Mouse (Mus musculus) midbrain, embryonic 12.5 days (tissue): Measurements from ENCODE around the gene B3gnt2. TPM values are rescaled to one million over a fixed set of nuclear protein-coding genes. Genes with fewer than 3 reads are reported as not detected.

Experiments
- ATAC-seq: fragments of 200-750 bp; cut with Nextera tagmentation; 2 replicates; pipeline ENCODE4 v1.8.0; 2017; ENCODE audit warnings: low read depth, moderate TSS enrichment, moderate library complexity; ENCODE audit not compliant: low FRiP score
- H3K27ac ChIP-seq: fragments of 300-500 bp; sonication (generic); replicated peaks from 2 replicates; pipeline ENCODE4 v1.5.1; 2016; ENCODE audit warnings: mild to moderate bottlenecking
- H3K27me3 ChIP-seq: fragments of 300-500 bp; sonication (generic); 2 replicates; pipeline ENCODE4 v1.6.1; 2016; ENCODE audit warnings: mild to moderate bottlenecking
- H3K36me3 ChIP-seq: fragments of 300-500 bp; sonication (generic); 2 replicates; pipeline ENCODE4 v1.6.1; 2016
- H3K4me1 ChIP-seq: fragments of 300-500 bp; sonication (generic); 2 replicates; pipeline ENCODE4 v1.6.1; 2016
- H3K4me2 ChIP-seq: fragments of 300-500 bp; sonication (generic); replicated peaks from 2 replicates; pipeline ENCODE4 v1.6.1; 2016; ENCODE audit warnings: mild to moderate bottlenecking, moderate library complexity
- H3K4me3 ChIP-seq: fragments of 300-500 bp; sonication (generic); 2 replicates; pipeline ENCODE4 v1.5.1; 2016; ENCODE audit warnings: mild to moderate bottlenecking
- H3K9ac ChIP-seq: fragments of 300-500 bp; sonication (generic); replicated peaks from 2 replicates; pipeline ENCODE4 v1.6.1; 2016; ENCODE audit warnings: mild to moderate bottlenecking, moderate library complexity
- H3K9me3 ChIP-seq: fragments of 300-500 bp; sonication (generic); 2 replicates; pipeline ENCODE4 v1.6.1; 2016; ENCODE audit warnings: mild to moderate bottlenecking
- WGBS: fragments of 180-500 bp; shearing (Covaris S2); methylation state at CpG from one replicate; pipeline ENCODE4 v1.1.7; 2016; 5-methylcytosine and 5-hydroxymethylcytosine counted together
- polyA plus RNA-seq: library from polyadenylated mRNA; unstranded; fragments of >200 nt; fragmentation: Nextera tagmentation; extraction: Ambion mirVana; gene quantifications from 2 replicates; pipeline ENCODE4 v1.2.1, GENCODE M21; 2016

Gene B3gnt2
- 1.9 and 2.6 TPM in 2 replicates for polyA plus RNA-seq

DNA sequence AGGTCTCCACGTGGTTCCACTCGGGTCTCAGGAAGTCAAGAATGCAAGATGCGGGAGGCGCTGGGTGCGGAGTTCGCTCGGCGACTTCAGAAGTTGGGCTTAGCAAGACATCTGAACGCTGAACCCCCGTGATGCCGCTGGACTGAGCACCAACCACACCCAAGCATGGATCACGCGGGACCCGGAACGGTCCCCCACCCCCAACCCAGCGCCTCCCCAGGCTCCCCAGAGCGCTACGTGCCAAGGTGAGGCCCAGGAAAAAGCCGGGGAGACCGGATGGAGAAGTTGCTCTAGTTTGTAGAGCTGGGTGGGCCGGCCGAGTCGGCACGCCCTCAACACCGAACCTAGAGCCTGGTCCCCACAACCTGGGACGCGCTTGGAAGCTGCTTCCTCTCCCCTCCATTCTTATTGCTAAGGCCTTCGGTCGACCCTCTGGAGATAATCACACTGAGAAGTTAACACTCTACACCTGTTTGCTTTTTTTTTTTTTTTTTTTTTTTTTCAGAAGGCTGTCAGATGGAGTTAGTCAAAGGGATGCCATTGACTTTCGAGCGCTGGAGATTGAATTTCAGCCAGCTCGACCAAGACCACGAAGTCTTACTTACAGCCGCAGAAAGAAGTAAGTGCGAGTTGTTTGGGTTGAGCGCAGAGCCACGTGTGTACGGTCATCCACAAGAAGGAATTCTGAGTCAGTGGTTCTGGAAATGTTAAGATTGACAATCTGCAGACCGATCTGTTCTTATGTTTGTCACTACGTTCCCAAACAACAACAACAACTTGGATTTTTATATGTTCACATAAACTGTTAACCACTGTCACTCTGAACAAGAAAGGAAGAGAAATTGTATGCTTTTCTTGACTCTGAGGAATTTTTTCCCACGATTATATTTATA lies at the start of gene B3gnt2:
TSS of gene B3gnt2 (minus strand) at position 627 of the 893 bp plus-strand sequence.
- 5% methylated on average over 41 of the region's 41 CpGs for WGBS
- Histone ChIP-seq H3K4me1 (peaks cover 31% of the 10 kb centered on the region), H3K4me3 (peak within 1 kb of the TSS; percentile 72), H3K4me2 (peak within 1 kb of the TSS; percentile 98), H3K36me3 (no peaks in the 10 kb centered on the region), H3K27me3 (peaks cover 71% of the 10 kb centered on the region), H3K9me3 (no peaks in the 10 kb centered on the region), H3K9ac (peak within 1 kb of the TSS; percentile 62; the same call in 1 of the 2 replicates), H3K27ac (no peak within 1 kb of the TSS)
- 0 out of 2 replicates have a peak, but pooled peaks have one; percentile 13 for ATAC-seq

DNA sequence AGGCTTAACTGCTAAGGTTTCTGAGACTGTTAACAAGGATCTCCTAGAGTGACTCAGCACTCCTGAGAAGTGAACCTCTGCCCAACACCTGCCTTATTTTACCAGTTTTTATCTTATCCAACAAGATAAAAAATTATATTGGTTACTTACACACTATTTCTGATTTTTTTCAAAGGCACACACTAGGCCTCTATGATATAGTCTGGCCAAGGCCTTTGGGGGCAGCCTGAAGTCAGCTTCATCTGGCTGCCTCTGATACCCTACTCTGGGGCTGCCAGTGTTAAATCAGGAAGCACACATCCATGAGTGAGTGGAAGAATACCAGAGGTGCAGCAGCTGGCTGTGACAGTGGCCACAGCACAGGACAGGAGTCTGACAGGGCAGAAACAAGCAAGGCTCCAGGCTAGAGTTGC lies 45.7 kb upstream of the B3gnt2 start:
- no peaks in the 10 kb centered on the region for H3K27me3 ChIP-seq
- no peak overlapping the region for H3K4me3 ChIP-seq
- no peaks in the 10 kb centered on the region for H3K9me3 ChIP-seq
- no peak overlapping the region for H3K27ac ChIP-seq
- ATAC-seq: no peak
- no peak overlapping the region for H3K4me2 ChIP-seq
- no peaks in the 10 kb centered on the region for H3K4me1 ChIP-seq
- no peaks in the 10 kb centered on the region for H3K36me3 ChIP-seq
- H3K9ac ChIP-seq: no peak overlapping the region

GRCm38 (mm10) chr11:22902923-22903322 lies 42.2 kb upstream of the B3gnt2 start:
- Histone ChIP-seq H3K4me3 (no peak overlapping the region), H3K4me2 (no peak overlapping the region), H3K27me3 (no peaks in the 10 kb centered on the region), H3K9me3 (no peaks in the 10 kb centered on the region), H3K9ac (no peak overlapping the region), H3K27ac (no peak overlapping the region), H3K36me3 (peaks cover 9% of the 10 kb centered on the region; the same call in 1 of the 2 replicates), H3K4me1 (no peaks in the 10 kb centered on the region)
- ATAC-seq: no peak
- 89% methylated on average over 2 of the region's 2 CpGs for WGBS

DNA sequence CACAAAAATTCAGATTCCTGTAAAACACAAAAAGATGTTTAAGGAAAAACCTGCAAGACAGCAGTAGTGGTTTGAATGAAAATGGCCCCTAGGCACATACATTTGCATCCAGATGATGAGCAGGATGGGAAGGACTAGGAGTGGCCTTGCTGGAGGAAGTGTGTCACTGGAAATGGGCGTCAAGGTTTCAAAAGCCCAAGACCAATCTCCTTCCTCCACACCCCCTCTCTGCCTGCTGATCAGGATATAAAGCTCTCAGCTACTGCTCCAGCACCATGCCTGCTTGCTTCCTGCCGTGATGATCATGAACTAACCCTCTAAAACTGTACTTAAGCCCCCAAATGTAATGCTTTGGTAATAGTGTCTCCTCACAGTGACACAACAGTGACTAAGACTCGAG lies 39.3 kb upstream of the B3gnt2 start:
- H3K9ac ChIP-seq: no peak overlapping the region
- no peak overlapping the region for H3K4me2 ChIP-seq
- H3K4me3 ChIP-seq: no peak overlapping the region
- H3K27me3 ChIP-seq: no peaks in the 10 kb centered on the region
- H3K9me3 ChIP-seq: no peaks in the 10 kb centered on the region
- WGBS: 89% methylated on average over 3 of the region's 3 CpGs
- no peak for ATAC-seq
- H3K4me1 ChIP-seq: no peaks in the 10 kb centered on the region
- H3K27ac ChIP-seq: no peak overlapping the region
- H3K36me3 ChIP-seq: peaks cover 9% of the 10 kb centered on the region; the same call in 1 of the 2 replicates

GRCm38 (mm10) chr11:22897642-22898041 lies 36.9 kb upstream of the B3gnt2 start:
- Histone ChIP-seq H3K4me1 (peaks cover 6% of the 10 kb centered on the region; the same call in 1 of the 2 replicates), H3K27me3 (no peaks in the 10 kb centered on the region), H3K9me3 (no peaks in the 10 kb centered on the region), H3K4me3 (no peak overlapping the region), H3K36me3 (peaks cover 9% of the 10 kb centered on the region; the same call in 1 of the 2 replicates), H3K9ac (no peak overlapping the region), H3K4me2 (no peak overlapping the region), H3K27ac (no peak overlapping the region)
- ATAC-seq: no peak
- 95% methylated on average over 4 of the region's 4 CpGs for WGBS

- Histone ChIP-seq H3K27me3 (no peaks in the 10 kb centered on the region), H3K36me3 (peaks cover 9% of the 10 kb centered on the region; the same call in 1 of the 2 replicates), H3K4me2 (no peak overlapping the region), H3K27ac (no peak overlapping the region), H3K9ac (no peak overlapping the region), H3K4me1 (peaks cover 8% of the 10 kb centered on the region; the same call in 1 of the 2 replicates), H3K4me3 (no peak overlapping the region), H3K9me3 (no peaks in the 10 kb centered on the region)
- WGBS: 90% methylated on average over 4 of the region's 4 CpGs
- no peak for ATAC-seq
Measured at GRCm38 (mm10) chr11:22897127-22897526, 36.4 kb upstream of the B3gnt2 start.

DNA sequence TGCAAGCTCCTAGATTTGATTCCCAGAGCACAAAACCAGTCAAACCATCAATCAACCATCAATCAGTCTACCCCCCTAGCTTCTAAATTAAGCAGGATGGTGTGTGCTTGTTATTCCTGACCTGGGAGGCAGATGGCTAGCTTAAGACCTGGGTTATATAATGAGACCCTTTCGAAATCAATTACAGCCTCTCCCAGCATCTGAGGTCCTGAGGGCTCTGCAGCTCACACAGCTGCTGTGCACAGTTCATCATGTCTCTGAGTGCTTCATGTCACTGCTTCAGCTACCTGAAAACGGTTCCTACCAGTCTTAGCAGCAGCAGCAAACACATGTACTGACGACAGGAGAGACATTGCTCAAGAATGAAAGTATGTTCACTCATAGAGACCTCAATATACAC lies 32.3 kb upstream of the B3gnt2 start:
- Histone ChIP-seq H3K4me1 (peaks cover 8% of the 10 kb centered on the region; the same call in 1 of the 2 replicates), H3K4me2 (no peak overlapping the region), H3K4me3 (no peak overlapping the region), H3K9ac (no peak overlapping the region), H3K27me3 (no peaks in the 10 kb centered on the region), H3K36me3 (no peaks in the 10 kb centered on the region), H3K27ac (no peak overlapping the region), H3K9me3 (no peaks in the 10 kb centered on the region)
- 66% methylated on average over 3 of the region's 3 CpGs for WGBS
- peak; percentile 80 for ATAC-seq

DNA sequence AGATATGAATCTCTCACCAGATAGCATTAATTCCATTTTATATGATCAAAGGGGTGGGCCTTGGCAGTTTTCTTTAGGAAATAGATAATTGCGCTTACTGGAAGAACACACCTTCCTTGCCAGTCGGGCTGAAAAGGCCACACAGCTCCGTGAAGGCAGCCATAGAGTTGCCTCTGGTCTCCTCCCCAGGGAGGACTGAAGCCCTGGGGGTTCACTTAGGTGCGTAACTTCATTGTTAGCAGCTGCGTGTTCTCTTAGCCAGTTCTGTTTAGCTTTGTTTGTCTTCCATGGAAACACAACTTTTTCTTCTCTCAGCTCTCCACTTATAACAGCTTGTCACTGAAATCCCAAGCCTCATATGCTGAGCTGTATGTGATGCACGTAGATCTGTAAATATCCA lies 31.7 kb upstream of the B3gnt2 start:
- ATAC-seq: no peak
- Histone ChIP-seq H3K9me3 (no peaks in the 10 kb centered on the region), H3K36me3 (no peaks in the 10 kb centered on the region), H3K9ac (no peak overlapping the region), H3K4me1 (peaks cover 8% of the 10 kb centered on the region; the same call in 1 of the 2 replicates), H3K27me3 (no peaks in the 10 kb centered on the region), H3K4me3 (no peak overlapping the region), H3K27ac (no peak overlapping the region), H3K4me2 (no peak overlapping the region)
- WGBS: 81% methylated on average over 6 of the region's 6 CpGs

DNA sequence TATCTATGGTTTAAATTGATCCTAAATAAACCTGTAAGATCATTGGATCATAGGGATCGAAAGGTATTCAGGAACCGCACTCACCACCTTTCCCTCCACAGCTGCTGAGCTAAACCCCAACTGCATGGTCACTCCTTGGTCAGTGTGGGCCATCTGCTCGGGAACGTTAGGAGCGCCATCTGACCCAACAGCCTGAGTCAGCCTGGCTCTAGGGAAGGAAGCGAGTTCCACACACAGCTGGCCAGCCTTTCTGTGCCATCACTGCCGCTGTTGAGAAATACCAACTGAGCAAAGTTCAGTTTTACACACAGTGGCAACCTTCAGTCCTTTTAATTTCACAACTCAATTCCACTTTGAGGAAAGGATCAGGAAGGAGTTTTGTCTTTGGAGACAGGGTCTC lies 31.1 kb upstream of the B3gnt2 start:
- Histone ChIP-seq H3K4me1 (peaks cover 8% of the 10 kb centered on the region; the same call in 1 of the 2 replicates), H3K9ac (no peak overlapping the region), H3K4me3 (no peak overlapping the region), H3K27me3 (no peaks in the 10 kb centered on the region), H3K27ac (no peak overlapping the region), H3K9me3 (no peaks in the 10 kb centered on the region), H3K36me3 (no peaks in the 10 kb centered on the region), H3K4me2 (no peak overlapping the region)
- 96% methylated on average over 7 of the region's 7 CpGs for WGBS
- no peak for ATAC-seq

GRCm38 (mm10) chr11:22891242-22891641 lies 30.5 kb upstream of the B3gnt2 start:
- Histone ChIP-seq H3K36me3 (no peaks in the 10 kb centered on the region), H3K4me3 (no peak overlapping the region), H3K4me1 (peaks cover 8% of the 10 kb centered on the region; the same call in 1 of the 2 replicates), H3K4me2 (no peak overlapping the region), H3K9ac (no peak overlapping the region), H3K27me3 (no peaks in the 10 kb centered on the region), H3K9me3 (no peaks in the 10 kb centered on the region), H3K27ac (no peak overlapping the region)
- no peak for ATAC-seq
- WGBS: 79% methylated on average over 9 of the region's 9 CpGs

GRCm38 (mm10) chr11:22889224-22889623 lies 28.5 kb upstream of the B3gnt2 start:
- no peak overlapping the region for H3K27ac ChIP-seq
- ATAC-seq: no peak
- H3K9me3 ChIP-seq: no peaks in the 10 kb centered on the region
- H3K36me3 ChIP-seq: no peaks in the 10 kb centered on the region
- H3K4me2 ChIP-seq: no peak overlapping the region
- WGBS: 92% methylated on average over 3 of the region's 3 CpGs
- H3K27me3 ChIP-seq: no peaks in the 10 kb centered on the region
- peaks cover 8% of the 10 kb centered on the region; the same call in 1 of the 2 replicates for H3K4me1 ChIP-seq
- H3K4me3 ChIP-seq: no peak overlapping the region
- no peak overlapping the region for H3K9ac ChIP-seq

- H3K9me3 ChIP-seq: no peaks in the 10 kb centered on the region
- no peak overlapping the region for H3K9ac ChIP-seq
- H3K4me1 ChIP-seq: no peaks in the 10 kb centered on the region
- WGBS: 93% methylated on average over 4 of the region's 4 CpGs
- H3K4me2 ChIP-seq: no peak overlapping the region
- ATAC-seq: no peak
- H3K27me3 ChIP-seq: no peaks in the 10 kb centered on the region
- no peak overlapping the region for H3K27ac ChIP-seq
- no peaks in the 10 kb centered on the region for H3K36me3 ChIP-seq
- H3K4me3 ChIP-seq: no peak overlapping the region
Measured at GRCm38 (mm10) chr11:22886991-22887390, 26.2 kb upstream of the B3gnt2 start.
